Mouse (Mus musculus) heart, postnatal 14 days (tissue): ENCODE results near the gene Sult4a1. TPM values are rescaled to one million over a fixed set of nuclear protein-coding genes. Genes with fewer than 3 reads are reported as not detected.
"Not testable (repeated sequence)": the region's sequence is repeated elsewhere in the genome, so short reads cannot be mapped to it uniquely, and the experiment has no call there.

Experiments used
- DNase-seq, 2 experiments: peaks; one replicate each; pipeline ENCODE4 v3.0.0; 2021 to 2022
- intact Hi-C: fragments of 180-260 bp; cut with DNase I; formaldehyde crosslinking; loops from one replicate; pipeline ENCODE4 v1.15.1; 2025
- total RNA-seq, 2 experiments: library from RNA; stranded (reverse); gene quantifications; 2 replicates each; pipeline ENCODE4 v1.2.3; 2021

Gene Sult4a1
- total RNA-seq, 2 experiments from 2014 or later = 0.14 to 0.17 TPM

DNA sequence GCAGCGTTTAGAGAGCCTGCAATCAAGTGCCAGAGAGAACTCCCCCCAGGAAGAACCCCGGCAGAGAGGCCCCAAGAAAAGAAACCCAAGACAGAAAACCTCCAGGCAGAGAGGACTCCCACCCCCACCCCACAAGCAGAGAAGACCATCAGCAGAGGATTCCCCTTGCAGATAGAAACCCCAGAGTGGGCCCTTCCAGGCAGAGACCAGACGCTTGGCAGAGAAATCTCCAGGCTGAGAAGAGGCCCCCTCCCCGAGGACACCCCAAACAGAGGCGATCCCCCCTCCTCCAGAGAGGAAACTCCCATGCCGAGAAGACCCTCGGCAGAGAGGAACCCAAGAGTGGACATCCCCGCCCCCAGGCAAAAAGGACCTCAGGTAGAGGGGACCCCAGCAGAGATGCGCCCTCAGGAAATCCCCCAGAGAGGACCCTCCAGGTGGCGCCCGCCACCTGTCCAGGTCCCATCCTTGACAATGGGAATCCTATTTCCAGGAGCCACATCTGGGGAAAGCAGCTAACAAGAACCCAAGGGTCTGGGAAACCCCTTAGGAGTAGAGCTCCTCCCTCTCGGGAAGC lies 458 bp upstream of the Sult4a1 start:
- no peak for DNase-seq
- intact Hi-C loops = no loop called here

DNA sequence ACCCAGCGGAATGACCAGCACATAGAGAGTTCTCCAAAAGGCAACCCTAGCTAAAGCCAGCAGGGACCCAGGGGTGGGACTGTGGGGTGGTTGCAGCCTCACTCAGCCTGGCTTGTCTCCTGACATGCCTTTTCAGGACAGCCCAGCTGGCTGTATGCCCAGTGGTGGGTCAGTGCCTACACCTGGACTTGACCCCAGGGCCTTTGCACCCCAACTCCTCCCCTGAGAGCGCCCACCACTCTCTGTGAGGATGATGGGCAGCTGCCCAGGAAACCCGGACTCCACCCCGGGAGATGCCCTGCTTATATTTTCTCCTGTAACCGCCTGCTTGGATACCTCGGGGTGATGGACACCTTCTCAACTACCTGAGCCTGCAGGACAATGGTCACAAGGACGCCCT lies 928 bp downstream of the Sult4a1 start:
- intact Hi-C loops = no loop called here
- DNase-seq = no peak

DNA sequence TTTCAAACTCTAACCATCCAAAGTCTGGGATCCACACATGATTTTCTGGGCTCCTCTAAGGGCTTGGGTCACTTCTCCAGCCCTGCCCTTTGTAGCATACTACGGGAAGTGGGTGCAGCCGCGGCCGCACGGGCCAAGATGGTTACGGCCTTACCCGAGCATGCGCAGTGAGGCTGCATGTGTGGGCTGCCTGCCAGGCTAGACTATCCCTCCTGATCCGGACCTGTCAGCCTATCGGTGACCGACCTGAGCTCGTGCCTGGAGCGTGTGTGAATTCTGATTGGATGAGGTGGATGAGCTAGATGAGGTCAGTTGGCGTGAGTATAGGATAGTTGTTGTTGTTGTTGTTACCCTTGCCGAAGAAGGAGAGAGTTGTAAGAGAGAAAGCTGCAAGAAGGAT lies 8.0 kb downstream of the Sult4a1 start:
- intact Hi-C loops, DNase-seq: not testable (repeated sequence)

DNA sequence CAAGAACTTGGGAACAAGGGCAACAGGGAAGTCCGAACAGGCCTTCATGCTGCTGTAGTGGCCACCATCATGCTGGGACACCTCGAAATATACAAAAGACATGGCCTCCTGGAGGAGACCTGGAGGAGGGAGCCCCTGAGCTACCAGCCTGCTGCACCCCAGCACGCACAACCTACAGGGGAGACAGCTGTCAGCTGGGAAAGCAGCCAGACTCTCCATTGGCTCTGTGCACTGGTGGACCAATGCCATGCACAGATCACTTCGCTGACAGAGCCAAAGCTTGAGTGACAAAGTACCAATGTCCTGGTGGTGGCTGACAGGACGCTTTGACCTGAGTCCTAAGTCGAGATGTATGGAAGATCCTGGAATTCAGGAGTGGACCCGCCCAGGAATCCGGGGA lies 9.5 kb downstream of the Sult4a1 start:
- intact Hi-C loops = no loop called here
- DNase-seq = no peak

DNA sequence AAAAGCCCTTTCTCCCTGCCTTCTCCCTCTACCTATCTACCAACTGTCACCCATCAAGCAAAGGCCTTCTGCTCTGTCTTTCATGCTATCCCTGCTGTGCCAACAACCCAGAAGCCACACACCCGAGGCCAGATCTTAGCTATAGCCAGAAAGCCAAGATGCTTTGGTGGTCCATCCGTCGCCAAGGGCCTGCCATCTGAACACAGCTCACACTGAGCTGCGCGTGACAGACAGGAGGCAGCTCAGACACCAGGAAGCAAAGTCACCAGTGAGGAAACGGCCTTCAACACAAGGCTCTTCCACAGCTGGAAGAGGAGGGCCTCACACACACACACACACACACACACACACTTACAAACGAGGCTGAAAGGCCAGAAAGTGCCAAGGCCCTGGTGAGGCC lies 10.6 kb downstream of the Sult4a1 start:
- intact Hi-C loops = no loop called here
- DNase-seq = no peak

DNA sequence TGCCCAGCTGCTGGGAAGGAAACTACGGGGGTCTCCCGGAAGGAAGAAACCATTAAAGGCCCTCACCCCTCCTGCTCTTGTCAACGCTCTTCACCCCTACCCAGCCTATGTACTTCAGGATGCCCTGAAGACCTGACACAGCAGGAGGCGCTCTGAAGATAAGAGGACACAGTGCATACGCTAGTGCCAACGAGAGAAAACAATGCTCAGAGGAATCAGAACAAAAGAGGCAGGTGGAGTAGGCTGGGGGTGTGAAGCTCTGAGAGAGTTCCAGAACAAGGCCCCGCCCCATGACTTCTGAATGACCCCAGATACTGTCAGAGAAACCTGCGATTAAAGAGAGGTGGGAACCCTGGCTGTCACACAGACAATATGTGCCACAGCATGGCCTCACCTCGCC lies 18.8 kb downstream of the Sult4a1 start:
- no peak for DNase-seq
- intact Hi-C loops = no loop called here

DNA sequence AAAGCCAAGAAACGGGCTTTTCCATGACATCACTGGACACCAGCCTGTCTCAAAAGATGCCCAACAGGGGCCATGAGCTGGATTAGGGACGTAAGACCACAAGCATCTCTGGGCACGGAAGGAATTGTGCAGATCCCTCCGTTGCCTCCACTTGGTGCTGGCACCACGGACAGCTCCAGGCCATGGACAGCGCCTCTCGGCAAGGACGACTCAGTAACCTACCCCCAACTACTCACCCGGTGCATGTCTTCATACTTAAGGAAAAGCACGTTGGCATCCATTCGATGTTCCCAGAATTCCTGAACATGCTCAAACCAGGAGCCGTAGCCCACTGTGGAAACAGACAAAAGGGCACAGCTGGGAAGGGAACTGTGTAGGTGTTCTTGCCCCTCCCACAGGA lies 19.2 kb downstream of the Sult4a1 start:
- intact Hi-C loops = no loop called here
- peak in 1 of 2 experiments; percentile 33 for DNase-seq

DNA sequence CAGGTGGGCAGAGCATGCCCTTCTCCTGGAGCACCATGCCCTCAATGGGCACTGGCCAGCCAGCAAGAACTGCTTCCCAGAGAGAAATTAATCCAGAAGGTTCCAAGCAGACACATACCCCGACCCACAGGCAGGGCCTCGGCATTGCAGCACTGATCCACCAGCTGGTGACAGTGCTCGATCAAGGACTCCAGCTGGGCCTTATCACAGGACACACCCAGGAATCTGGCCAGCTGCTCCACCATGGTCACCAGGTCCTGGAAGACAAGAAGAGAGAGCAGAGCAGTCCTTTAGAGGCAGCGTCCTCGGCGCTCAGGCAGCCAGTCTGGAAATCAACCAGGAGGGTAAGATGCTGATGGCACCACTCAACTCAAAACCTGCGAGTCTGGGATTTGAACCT lies 25.5 kb downstream of the Sult4a1 start:
- intact Hi-C loops = no loop called here
- DNase-seq = peak; percentile 17 to 18

DNA sequence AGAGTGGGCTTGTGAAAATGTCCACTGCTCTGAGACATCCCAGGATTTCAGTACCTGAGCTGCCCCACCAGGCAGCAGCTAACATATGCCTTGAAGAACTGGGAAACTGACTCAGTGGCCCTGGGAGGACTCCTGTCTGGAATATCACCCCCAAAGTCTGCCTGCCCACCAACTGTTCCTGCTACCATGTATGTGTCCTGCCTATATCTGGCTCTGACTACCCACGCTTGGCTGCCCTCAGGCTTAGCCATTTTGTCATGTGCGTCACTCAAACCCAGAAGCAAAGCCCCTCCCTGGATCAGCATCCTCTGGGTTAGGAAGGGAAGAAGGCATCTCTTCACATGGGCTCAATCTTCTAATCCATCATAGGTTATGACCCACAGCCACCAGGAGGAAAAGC lies 26.0 kb downstream of the Sult4a1 start:
- DNase-seq = no peak
- intact Hi-C loops = no loop called here

DNA sequence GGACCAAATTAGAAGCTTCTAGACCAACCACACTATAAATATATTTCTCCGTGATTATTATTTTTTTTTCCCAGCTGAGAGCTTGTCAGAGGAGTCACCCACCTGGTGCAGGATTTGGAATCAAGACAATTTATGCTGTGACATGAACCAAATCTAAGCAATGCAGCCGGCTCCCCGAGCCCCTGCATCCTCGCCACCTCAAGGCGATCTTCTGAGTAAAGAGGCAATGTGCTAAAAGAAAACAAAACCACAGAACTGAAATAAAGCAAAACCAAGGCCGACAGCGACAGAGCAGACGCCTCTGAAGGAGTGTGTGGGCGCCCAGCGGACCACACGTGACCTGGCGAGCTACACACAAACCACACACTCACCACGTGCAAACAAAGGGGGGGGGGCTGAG lies 26.9 kb downstream of the Sult4a1 start:
- DNase-seq = no peak
- intact Hi-C loops = no loop called here

DNA sequence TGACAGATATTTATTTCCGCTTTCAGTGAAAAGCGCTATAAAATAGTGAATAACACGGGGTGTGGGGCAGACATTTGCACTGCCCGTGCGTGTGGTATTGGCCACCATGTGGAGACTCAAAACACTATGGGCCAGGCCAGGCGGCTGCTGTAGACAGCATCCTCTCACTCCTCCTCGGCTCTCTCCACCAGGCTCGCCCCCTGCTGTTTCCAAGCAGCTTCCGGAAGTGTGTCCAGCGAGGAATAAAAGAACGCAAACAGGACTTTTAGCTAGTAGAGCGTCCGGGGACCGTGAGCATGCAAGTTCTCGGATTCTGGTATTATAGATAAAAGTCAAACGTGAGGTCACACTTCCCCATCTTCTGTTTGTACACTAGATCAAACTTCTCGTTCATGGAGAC lies 28.4 kb downstream of the Sult4a1 start:
- intact Hi-C loops = no loop called here
- DNase-seq = no peak

DNA sequence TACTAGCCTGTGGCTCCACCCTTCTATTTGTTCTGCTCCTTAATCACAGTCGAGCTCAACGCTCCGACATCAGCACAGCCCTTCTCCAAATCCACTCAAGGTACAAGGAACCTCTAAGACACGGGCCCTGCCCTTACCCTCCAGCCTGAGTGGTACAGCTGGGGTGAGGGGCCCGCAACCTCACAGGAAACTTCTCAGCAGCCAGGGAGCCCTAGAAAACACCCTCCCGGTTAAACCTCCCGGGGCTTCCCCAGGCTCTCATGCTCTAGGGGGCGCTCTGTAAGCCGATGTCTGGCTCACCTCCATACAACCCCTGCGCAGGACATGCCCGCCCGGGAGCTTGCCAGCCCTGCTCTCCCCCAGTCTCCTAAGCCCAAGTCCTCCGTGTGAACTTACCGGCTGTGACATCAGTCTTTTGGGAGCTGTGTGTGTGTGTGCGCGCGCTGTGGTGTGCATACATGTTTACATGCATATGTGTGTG lies 30.8 kb downstream of the Sult4a1 start:
- intact Hi-C loops = loop anchor here (5.0 kb wide), 1 partner anchor 93 kb away; the partner anchor contains the start of gene Pnpla3
- peak in 1 of 2 experiments; percentile 17 for DNase-seq

DNA sequence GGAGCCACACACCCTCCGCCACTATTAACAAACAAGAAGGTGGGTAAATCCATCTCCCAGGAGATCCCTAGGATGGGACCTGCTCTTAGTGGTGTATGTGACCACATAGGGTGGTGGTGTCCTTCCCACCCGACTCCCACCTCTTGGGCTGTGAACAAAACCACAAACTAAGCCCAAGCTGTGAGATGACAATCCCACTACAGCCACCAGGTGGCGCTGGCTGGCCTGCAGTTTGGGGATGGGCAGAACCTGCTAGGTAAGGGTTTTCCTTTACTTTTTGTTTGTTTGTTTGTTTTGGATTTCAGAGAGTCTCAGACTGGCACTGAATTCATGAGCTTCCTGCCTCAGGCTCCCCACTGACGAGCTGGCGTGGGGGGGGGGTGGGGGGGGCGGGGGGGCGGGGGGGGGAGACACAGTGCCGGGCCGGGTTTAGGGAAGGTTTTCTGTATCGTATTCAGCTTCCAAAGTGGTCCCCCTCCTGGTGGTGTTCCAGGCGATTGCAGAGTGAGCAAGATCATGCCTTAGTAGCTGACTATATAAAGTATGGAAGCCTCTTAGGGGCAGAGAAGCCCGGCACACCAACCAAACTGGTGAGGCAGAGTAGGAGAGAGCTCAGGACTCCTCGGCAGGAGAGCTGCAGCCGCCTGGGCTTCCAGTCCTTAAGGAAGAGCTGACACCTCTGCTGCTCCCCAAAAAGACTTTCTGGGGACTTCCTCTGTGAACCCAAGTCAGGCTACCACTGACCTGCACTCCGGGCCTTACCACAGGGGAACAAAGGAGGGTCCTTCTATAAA lies 31.4 kb downstream of the Sult4a1 start:
- DNase-seq = peak; percentile 64 to 78

DNA sequence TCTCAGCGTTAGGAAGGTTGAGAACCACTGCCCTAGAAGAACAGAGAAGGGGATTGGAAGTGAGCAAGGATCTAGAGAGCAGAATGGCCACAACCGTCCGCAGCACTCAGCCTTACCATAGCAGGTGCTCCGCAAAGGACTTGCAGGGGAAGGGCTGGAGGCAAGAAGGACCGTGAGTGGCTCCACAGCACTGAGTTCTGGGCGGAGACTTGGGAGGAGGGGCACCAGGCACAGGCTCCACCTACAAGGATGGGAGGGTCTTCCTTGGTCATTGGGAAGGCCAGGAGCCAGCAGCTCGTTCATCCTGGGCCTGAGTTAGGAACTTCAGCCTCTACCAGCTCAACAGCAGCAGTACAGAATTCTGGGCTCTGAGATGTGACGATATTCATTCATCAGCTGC lies 32.5 kb downstream of the Sult4a1 start:
- DNase-seq = no peak
- intact Hi-C loops = loop anchor here (1.0 to 5.0 kb wide), 2 partner anchors 94 to 558 kb away; partner anchors contain the start of gene Pnpla3

More for the DNA sequence above, 31.4 kb downstream of the Sult4a1 start:
- intact Hi-C loops = loop anchor here (1.0 to 5.0 kb wide), 2 partner anchors 93 to 557 kb away; partner anchors contain the start of gene Pnpla3

DNA sequence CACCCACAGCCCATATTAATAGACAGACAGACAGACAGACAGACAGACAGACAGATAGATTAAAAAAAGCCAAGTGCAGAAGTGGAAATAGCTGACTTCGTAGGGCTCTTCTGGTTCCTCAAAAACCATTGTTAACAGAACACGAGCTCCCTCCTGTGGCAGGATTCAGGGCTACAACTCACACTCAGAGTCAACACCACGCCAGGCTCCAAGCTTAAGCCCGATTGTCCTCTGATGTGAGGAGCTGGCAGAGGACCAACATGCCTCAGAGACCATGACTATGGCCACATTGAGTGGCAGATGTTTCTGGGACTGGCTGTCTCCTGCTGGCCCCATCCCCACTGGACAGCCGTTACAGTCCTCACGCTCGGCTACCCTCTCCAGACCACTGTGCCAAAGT lies 33.3 kb downstream of the Sult4a1 start:
- DNase-seq = peak; percentile 43 to 69

DNA sequence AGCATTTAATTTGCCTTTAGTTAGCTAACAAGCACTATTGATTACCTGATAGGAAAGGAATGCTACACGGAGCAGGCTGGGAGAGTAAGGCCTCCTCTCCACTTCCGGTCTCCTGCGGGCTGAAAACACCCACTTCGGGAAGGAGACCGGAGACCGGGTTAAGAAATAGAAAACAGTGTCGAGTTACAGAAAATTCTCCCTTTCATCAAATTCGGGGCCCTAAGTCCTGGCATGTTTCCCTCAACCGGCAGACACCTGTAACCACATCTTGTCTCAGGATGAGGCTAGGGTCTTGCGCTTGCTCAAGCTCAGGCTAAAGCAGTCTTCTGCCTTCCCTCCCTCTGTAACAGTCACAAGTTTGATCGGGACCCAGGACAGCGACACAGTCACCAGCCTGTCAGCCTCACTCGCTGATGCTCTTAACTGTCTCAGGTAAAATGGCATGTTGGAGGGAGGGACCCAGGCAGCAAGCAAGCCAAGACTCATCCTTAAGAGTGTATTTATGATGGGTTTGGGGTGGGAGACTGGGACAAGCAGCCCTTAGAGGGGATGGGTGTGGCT lies 35.4 kb downstream of the Sult4a1 start:
- DNase-seq = no peak
- intact Hi-C loops = loop anchor here (5.0 kb wide), 1 partner anchor 97 kb away; the partner anchor contains the start of gene Pnpla3

More for the DNA sequence above, 33.3 kb downstream of the Sult4a1 start:
- intact Hi-C loops = loop anchor here (5.0 kb wide), 1 partner anchor 95 kb away; the partner anchor contains the start of gene Pnpla3

DNA sequence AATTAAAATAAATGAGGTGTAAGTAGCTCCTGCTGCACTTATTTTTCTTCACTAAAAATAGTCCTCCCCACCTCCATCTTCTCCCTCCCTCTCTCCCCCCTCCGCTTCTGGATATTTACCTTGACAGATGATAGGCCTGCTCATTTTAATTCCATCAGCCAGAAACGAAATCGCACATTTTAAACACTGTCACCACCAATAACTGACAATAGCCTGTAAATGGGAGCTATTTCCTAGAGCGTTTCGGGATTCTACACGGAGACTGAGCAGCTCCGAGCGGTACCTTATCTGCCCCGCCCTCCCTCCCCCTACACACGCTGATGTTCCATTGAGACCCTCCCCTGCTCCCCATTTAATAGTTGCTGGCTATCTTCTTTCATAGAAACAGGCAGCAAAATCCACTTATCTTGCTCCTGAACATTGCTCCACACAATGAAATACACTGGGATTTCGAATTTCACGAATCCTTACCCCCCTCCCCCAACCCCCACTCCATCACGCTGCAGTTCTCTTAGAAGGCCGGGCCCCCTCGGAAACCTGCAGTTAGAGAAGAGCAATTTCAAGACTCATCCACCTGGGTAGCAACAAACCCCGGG lies 36.0 kb downstream of the Sult4a1 start:
- no peak for DNase-seq
- intact Hi-C loops = loop anchor here (5.0 kb wide), 1 partner anchor 98 kb away; the partner anchor contains the start of gene Pnpla3

DNA sequence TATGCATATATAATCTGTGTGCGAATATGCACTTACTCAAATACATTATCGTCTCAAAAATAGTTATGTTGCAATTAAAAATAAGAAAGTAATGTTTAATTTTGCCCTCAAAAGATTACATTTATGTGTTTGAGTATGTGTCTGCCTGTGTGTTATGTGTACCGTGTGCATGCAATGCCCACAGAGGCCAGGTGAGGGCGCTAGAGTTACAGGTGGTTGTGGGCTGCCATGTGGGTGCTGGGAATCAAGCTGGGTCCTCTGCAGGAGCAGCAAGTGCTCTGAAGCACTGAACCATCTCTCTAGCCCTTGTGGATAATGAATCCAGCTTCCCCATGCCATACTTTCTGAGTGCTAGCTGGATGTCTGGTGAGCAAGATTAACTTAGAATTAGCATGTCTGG lies 39.9 kb downstream of the Sult4a1 start:
- intact Hi-C loops = no loop called here
- DNase-seq = no peak

DNA sequence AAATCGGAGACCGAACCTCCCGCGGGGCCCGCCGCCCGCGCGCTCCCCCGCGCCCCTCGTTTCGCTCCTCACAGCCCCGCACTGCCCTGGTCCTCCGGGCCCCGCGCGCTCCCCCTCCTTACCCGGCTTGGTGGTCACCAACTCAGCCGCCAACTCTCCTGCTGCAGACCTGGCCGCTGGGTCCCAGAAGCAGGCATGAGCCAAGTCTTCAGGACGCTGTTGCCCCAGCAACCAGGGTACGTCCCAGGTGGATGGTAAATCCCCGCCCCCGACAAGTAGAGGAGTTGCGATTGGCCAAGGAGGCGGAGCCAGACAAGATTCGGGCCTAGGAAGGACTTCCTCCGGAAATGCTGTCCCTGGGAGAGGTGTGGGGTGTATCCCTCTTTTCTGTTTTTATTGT lies 40.4 kb downstream of the Sult4a1 start, which contains the start of gene Efcab6:
Efcab6 (minus strand) TSS at position 240 of the 400 bp plus-strand sequence.
- DNase-seq = no peak
- intact Hi-C loops = no loop called here

DNA sequence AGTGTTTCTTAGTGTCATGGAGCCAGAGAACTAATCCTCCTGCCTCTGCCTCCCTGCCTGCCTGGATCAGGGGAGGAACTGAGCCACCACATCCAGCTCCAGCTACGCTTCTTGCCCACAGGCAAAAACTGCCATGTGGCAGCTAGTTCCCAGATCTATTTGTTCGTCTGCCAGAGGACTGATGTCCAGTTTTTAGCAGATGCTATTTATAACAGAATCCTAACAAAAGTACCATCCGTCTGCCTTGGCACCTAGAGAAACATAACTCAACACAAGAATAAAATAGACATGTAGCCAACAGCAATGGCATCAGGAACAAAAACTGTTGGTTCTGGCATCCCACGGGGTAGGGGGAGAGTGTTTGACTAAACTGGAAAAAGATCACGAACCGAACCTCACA lies 46.7 kb downstream of the Sult4a1 start:
- DNase-seq = no peak
- intact Hi-C loops = loop anchor here (10.0 kb wide), 1 partner anchor 424 kb away; no protein-coding TSS in a partner anchor

DNA sequence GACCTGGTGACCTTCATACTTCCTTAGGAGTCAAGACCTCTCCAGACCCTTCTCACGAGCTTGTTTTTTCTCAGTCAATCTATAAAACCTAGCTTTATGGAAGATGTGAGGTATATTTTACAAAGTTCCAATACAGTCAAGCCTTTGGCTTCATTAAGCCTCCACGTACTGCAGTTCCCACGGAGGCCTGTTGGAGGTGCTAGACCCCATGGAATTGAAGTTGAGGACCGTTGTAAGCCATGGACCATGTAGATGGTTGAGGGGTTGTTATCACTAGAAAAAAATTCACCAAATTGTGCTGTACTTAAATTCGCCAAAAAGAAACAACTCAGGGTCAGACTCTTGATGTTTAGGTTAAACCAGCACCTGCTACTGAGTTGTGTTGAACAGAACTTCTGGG lies 49.5 kb downstream of the Sult4a1 start:
- DNase-seq = no peak
- intact Hi-C loops = loop anchor here (10.0 kb wide), 1 partner anchor 421 kb away; no protein-coding TSS in a partner anchor
